Mouse (Mus musculus) MEL (cell line): Measurements from ENCODE around the gene Ccl28. TPM values are rescaled to one million over a fixed set of nuclear protein-coding genes. Genes with fewer than 3 reads are reported as not detected.
"Not testable (repeated sequence)": the region's sequence is repeated elsewhere in the genome, so short reads cannot be mapped to it uniquely, and the experiment has no call there.

Experiments
- DNase-seq: peaks from one replicate; pipeline ENCODE4 v3.0.0; 2011; ENCODE audit warnings: low read depth, low spot score
- H3K27ac ChIP-seq: 2 replicates; pipeline ENCODE4 v1.5.1; 2012; ENCODE audit warnings: low read depth, mild to moderate bottlenecking, control low read depth, low read length, moderate library complexity; ENCODE audit not compliant: control insufficient read depth
- H3K27me3 ChIP-seq, 2 experiments: fragments of 150-350 bp in 1 of 2; sonication (generic) in 1 of 2; 2 replicates each; pipeline ENCODE4 v1.6.1; 2012; ENCODE audit warnings: low read length in 2 of 2, mild to moderate bottlenecking in 2 of 2, improper control_type of control experiment in 1 of 2, moderate library complexity in 1 of 2; ENCODE audit not compliant: insufficient read depth in 2 of 2, control insufficient read depth in 1 of 2
- H3K36me3 ChIP-seq, 2 experiments: 2 replicates each; pipeline ENCODE4 v1.6.1; 2012 to 2014; ENCODE audit warnings: low read length in 2 of 2, improper control_type of control experiment in 1 of 2, inconsistent platforms in 1 of 2, mild to moderate bottlenecking in 1 of 2; ENCODE audit not compliant: insufficient read depth in 2 of 2, control insufficient read depth in 1 of 2
- H3K4me1 ChIP-seq, 2 experiments: fragments of 150-350 bp in 1 of 2; sonication (generic) in 1 of 2; 2 replicates each; pipeline ENCODE4 v1.6.1; 2012; ENCODE audit warnings: low read length in 2 of 2, improper control_type of control experiment in 1 of 2, mild to moderate bottlenecking in 1 of 2; ENCODE audit not compliant: insufficient read depth in 2 of 2, control insufficient read depth in 1 of 2
- H3K4me3 ChIP-seq, 2 experiments: fragments of 150-350 bp in 1 of 2; sonication (generic) in 1 of 2; 2 replicates each; pipeline ENCODE4 v1.5.1; 2012; ENCODE audit warnings: low read depth in 2 of 2, low read length in 2 of 2, mild to moderate bottlenecking in 2 of 2, moderate library complexity in 2 of 2, control low read depth in 1 of 2, improper control_type of control experiment in 1 of 2; ENCODE audit not compliant: control insufficient read depth in 1 of 2, insufficient read depth in 1 of 2
- H3K79me2 ChIP-seq: 2 replicates; pipeline ENCODE4 v1.6.1; 2012; ENCODE audit warnings: mild to moderate bottlenecking, low read length, moderate library complexity; ENCODE audit not compliant: control insufficient read depth, poor library complexity, insufficient read depth
- H3K9ac ChIP-seq: 2 replicates; pipeline ENCODE4 v1.6.1; 2012; ENCODE audit warnings: low read depth, mild to moderate bottlenecking, control low read depth, low read length, moderate library complexity; ENCODE audit not compliant: control insufficient read depth, poor library complexity, severe bottlenecking
- H3K9me3 ChIP-seq: fragments of 150-350 bp; sonication (generic); replicated peaks from 2 replicates; pipeline ENCODE4 v1.6.1; 2012; ENCODE audit warnings: mild to moderate bottlenecking, low read length, improper control_type of control experiment, moderate library complexity; ENCODE audit not compliant: insufficient read depth
- CTCF ChIP-seq, 3 experiments: IDR thresholded peaks in 2 of 3; conservative IDR thresholded peaks in 1 of 3; 2 replicates each; pipeline ENCODE4 v1.5.1; 2011 to 2012; ENCODE audit warnings: low read length in 3 of 3, low read depth in 2 of 3, mild to moderate bottlenecking in 2 of 3, improper control_type of control experiment in 1 of 3, inconsistent platforms in 1 of 3, mixed read lengths in 1 of 3, moderate library complexity in 1 of 3; ENCODE audit not compliant: control insufficient read depth in 1 of 3, insufficient read depth in 1 of 3, poor library complexity in 1 of 3, severe bottlenecking in 1 of 3
- E2F4 ChIP-seq: IDR thresholded peaks from 2 replicates; pipeline ENCODE4 v1.6.1; 2011; ENCODE audit warnings: low read depth, low read length, improper control_type of control experiment, borderline replicate concordance
- EP300 ChIP-seq, 2 experiments: IDR thresholded peaks; 2 replicates each; pipeline ENCODE4 v1.6.1; 2011; ENCODE audit warnings: improper control_type of control experiment in 2 of 2, low read length in 2 of 2, low read depth in 1 of 2, mild to moderate bottlenecking in 1 of 2
- GABPA ChIP-seq: IDR thresholded peaks from 2 replicates; pipeline ENCODE4 v1.6.1; 2012; ENCODE audit warnings: low read depth, mild to moderate bottlenecking, inconsistent platforms, low read length, improper control_type of control experiment, moderate library complexity
- KAT2A ChIP-seq: conservative IDR thresholded peaks from 2 replicates; pipeline ENCODE4 v1.6.1; 2012; ENCODE audit warnings: low read depth, low read length, improper control_type of control experiment, inconsistent platforms
- MAFK ChIP-seq: IDR thresholded peaks from 2 replicates; pipeline ENCODE4 v1.6.1; 2011; ENCODE audit warnings: low read depth, mild to moderate bottlenecking, low read length, improper control_type of control experiment, borderline replicate concordance
- MAX ChIP-seq: IDR thresholded peaks from 2 replicates; pipeline ENCODE4 v1.6.1; 2011; ENCODE audit warnings: low read length, improper control_type of control experiment
- MAZ ChIP-seq: IDR thresholded peaks from 2 replicates; pipeline ENCODE4 v1.6.1; 2012; ENCODE audit warnings: low read depth, mild to moderate bottlenecking, inconsistent platforms, low read length, improper control_type of control experiment
- MYB ChIP-seq: IDR thresholded peaks from 2 replicates; pipeline ENCODE4 v1.6.1; 2011; ENCODE audit warnings: mild to moderate bottlenecking, low read depth, low read length, improper control_type of control experiment
- NELFE ChIP-seq: IDR thresholded peaks from 2 replicates; pipeline ENCODE4 v1.6.1; 2011; ENCODE audit warnings: low read depth, low read length, improper control_type of control experiment
- POLR2A ChIP-seq, 2 experiments: IDR thresholded peaks; 2 replicates each; pipeline ENCODE4 v1.6.1; 2011 to 2012; ENCODE audit warnings: low read length in 2 of 2, mild to moderate bottlenecking in 2 of 2, control low read depth in 1 of 2, improper control_type of control experiment in 1 of 2, low read depth in 1 of 2, moderate library complexity in 1 of 2; ENCODE audit not compliant: control insufficient read depth in 1 of 2, insufficient read depth in 1 of 2, poor library complexity in 1 of 2
- SMC3 ChIP-seq: IDR thresholded peaks from 2 replicates; pipeline ENCODE4 v1.6.1; 2011; ENCODE audit warnings: low read depth, low read length, improper control_type of control experiment
- TCF12 ChIP-seq: IDR thresholded peaks from 2 replicates; pipeline ENCODE4 v1.6.1; 2014; ENCODE audit warnings: low read depth, mild to moderate bottlenecking, inconsistent platforms, low read length, improper control_type of control experiment, moderate library complexity
- ZKSCAN1 ChIP-seq: IDR thresholded peaks from 2 replicates; pipeline ENCODE4 v1.6.1; 2012; ENCODE audit warnings: low read depth, mild to moderate bottlenecking, inconsistent platforms, low read length, improper control_type of control experiment, moderate library complexity
- ZMIZ1 ChIP-seq: IDR thresholded peaks from 2 replicates; pipeline ENCODE4 v1.6.1; 2012; ENCODE audit warnings: low read depth, mild to moderate bottlenecking, inconsistent platforms, low read length, improper control_type of control experiment, moderate library complexity
- polyA plus RNA-seq, 2 experiments: library from polyadenylated mRNA; stranded (reverse) in 1 of 2; unstranded in 1 of 2; fragments of >175 nt in 1 of 2; fragments of >200 nt in 1 of 2; gene quantifications; 2 replicates each; pipeline versions ENCODE4 v1.2.1 to v1.2.4; 2012; ENCODE audit warnings: low replicate concordance in 2 of 2, low read depth in 1 of 2; ENCODE audit not compliant: insufficient read length in 2 of 2, insufficient read depth in 1 of 2, missing spikeins in 1 of 2
- total RNA-seq: library from RNA; depleted of rRNA; stranded (reverse); fragments of 300-350 nt; gene quantifications from 2 replicates; pipeline ENCODE4 v1.2.3, GENCODE M21; 2012; rRNA removed

Ccl28 gene
- total RNA-seq (not detected in 2 replicates), polyA plus RNA-seq (not detected)

DNA sequence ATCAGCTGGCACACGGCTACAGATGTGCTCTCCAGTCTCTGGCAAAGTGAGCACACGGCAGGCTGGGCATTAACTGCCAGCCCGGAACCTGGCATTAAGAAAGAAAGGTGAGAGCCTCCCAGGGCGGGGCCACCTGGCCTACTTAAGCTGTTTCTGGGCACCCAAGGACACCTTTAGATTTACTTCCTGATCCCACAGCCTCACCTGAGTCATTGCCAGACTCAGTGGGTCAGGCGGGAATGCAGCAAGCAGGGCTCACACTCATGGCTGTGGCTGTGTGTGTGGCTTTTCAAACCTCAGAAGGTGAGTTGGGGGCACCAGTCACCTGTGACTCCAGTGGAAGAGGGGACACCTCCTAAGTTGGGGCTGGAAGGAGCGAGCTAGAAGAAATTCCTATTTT lies at the start of gene Ccl28:
Ccl28 (plus strand) TSS at position 186 of the 400 bp plus-strand sequence.
- Histone ChIP-seq H3K36me3 (no peaks in the 10 kb centered on the region), H3K27me3 (no peaks in the 10 kb centered on the region; a peak in 1 of 4 replicates), H3K27ac (no peak within 1 kb of the TSS), H3K9ac (no peak within 1 kb of the TSS), H3K79me2 (no peaks in the 10 kb centered on the region), H3K4me1 (no peaks in the 10 kb centered on the region), H3K4me3 (no peak within 1 kb of the TSS), H3K9me3 (no peaks in the 10 kb centered on the region)
- TF ChIP-seq POLR2A (IDR thresholded peaks at IDR 0.05; ENCODE audit: control insufficient read depth in 1 of 2, insufficient read depth in 1 of 2, low read depth in 1 of 2, low read length in 2 of 2, poor library complexity in 1 of 2) (no peak), ZKSCAN1 (no peak), E2F4 (no peak), KAT2A (no peak), MYB (no peak), ZMIZ1 (no peak), MAX (no peak), EP300 (IDR thresholded peaks at IDR 0.05; ENCODE audit: low read depth in 1 of 2, low read length in 2 of 2) (no peak), SMC3 (no peak), NELFE (no peak), MAZ (no peak), TCF12 (no peak), MAFK (no peak), CTCF (IDR thresholded peaks at IDR 0.05 in 2 of 3, conservative IDR thresholded peaks at IDR 0.05 in 1 of 3; ENCODE audit: control insufficient read depth in 1 of 3, insufficient read depth in 1 of 3, low read depth in 2 of 3, low read length in 3 of 3, poor library complexity in 1 of 3, severe bottlenecking in 1 of 3) (no peak), GABPA (no peak)
- no peak for DNase-seq

DNA sequence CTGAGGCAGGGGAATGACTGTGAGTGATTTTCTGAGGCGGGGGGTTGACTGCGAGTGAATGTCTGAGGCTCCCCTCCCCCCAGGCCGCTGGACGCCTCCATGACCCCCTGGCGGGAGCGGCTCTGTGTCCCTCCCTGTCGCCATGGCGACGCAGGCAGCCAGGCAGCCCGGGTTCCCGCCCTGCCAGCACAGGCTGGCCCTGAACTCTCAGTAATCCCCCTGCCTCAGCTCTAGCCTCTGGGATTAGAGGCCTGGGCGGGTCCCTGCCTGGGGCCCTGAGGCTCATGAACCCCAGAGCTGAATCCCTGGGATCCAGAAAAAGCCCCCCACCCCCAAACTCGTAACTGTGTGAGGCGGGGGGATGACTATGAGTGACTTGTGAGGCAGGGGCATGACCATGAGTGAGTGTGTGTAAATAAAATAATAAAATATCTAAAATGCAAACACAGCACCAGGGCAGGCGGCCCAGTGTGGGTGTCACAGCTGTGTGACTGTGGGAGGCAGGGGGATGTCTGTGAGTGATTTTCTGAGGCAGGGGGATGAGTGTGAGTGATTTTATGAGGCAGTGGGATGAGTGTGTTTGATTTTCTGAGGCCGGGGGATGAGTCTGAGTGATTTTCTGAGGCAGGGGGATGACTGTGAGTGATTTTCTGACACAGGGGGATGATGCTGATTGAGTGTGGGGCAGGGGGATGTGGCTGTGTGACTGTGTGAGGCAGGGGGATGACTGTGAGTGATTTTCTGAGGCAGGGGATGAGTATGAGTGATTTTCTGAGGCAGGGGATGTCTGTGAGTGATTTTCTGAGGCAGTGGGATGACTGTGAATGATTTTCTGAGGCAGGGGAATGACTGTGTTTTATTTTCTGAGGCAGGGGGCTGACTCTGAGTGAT lies 27.1 kb upstream of the Ccl28 start:
- not testable (repeated sequence) for H3K36me3 ChIP-seq, H3K9ac ChIP-seq, H3K27me3 ChIP-seq, H3K4me3 ChIP-seq, H3K4me1 ChIP-seq, H3K27ac ChIP-seq, H3K79me2 ChIP-seq, H3K9me3 ChIP-seq
- DNase-seq = peak; percentile 36

DNA sequence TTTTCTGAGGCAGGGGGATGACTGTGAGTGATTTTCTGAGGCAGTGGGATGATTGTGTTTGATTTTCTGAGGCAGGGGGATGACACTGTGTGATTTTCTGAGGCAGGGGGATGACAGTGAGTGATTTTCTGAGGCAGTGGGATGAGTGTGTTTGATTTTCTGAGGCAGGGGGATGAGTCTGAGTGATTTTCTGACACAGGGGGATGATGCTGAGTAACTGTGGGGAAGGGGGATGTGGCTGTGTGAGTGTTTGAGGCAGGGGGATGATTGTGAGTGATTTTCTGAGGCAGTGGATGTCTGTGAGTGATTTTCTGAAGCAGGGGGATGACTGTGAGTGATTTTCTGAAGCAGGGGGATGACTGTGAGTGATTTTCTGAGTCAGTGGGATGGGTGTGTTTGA lies 25.2 kb upstream of the Ccl28 start:
- not testable (repeated sequence) for H3K36me3 ChIP-seq, H3K79me2 ChIP-seq, H3K4me1 ChIP-seq, H3K27me3 ChIP-seq, H3K9ac ChIP-seq, H3K27ac ChIP-seq, H3K9me3 ChIP-seq, H3K4me3 ChIP-seq
- peak; percentile 25 for DNase-seq

DNA sequence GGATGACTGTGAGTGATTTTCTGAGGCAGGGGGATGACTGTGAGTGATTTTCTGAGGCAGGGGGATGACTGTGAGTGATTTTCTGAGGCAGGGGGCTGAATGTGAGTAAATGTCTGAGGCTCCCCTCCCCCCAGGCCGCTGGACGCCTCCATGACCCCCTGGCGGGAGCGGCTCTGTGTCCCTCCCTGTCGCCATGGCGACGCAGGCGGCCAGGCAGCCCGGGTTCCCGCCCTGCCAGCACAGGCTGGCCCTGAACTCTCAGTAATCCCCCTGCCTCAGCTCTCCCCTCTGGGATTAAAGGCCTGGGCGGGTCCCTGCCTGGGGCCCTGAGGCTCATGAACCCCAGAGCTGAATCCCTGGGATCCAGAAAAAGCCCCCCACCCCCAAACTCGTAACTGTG lies 24.6 kb upstream of the Ccl28 start:
- H3K4me1 ChIP-seq, H3K9me3 ChIP-seq, H3K27me3 ChIP-seq, H3K79me2 ChIP-seq, H3K36me3 ChIP-seq, DNase-seq, H3K4me3 ChIP-seq, H3K9ac ChIP-seq, H3K27ac ChIP-seq: not testable (repeated sequence)

DNA sequence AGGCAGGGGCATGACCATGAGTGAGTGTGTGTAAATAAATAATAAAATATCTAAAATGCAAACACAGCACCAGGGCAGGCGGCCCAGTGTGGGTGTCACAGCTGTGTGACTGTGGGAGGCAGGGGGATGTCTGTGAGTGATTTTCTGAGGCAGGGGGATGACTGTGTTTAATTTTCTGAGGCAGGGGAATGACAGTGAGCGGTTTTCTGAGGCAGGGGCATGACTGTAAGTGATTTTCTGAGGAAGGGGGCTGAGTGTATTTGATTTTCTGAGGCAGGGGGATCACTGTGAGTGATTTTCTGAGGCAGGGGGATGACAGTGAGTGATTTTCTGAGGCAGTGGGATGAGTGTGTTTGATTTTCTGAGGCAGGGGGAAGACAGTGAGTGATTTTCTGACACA lies 24.1 kb upstream of the Ccl28 start:
- not testable (repeated sequence) for H3K9me3 ChIP-seq, H3K36me3 ChIP-seq, H3K4me1 ChIP-seq, DNase-seq, H3K9ac ChIP-seq, H3K27ac ChIP-seq, H3K27me3 ChIP-seq, H3K79me2 ChIP-seq, H3K4me3 ChIP-seq
